Mouse (Mus musculus) embryonic facial prominence, embryonic 13.5 days (tissue): ENCODE measurements around the gene 1700017N19Rik. TPM values are rescaled to one million over a fixed set of nuclear protein-coding genes. Genes with fewer than 3 reads are reported as not detected.
"Not testable (repeated sequence)": the region's sequence is repeated elsewhere in the genome, so short reads cannot be mapped to it uniquely, and the experiment has no call there.

Source experiments
- ATAC-seq: fragments of 200-750 bp; cut with Nextera tagmentation; 2 replicates; pipeline ENCODE4 v1.8.0; 2017; ENCODE audit warnings: low read depth; ENCODE audit not compliant: insufficient number of reproducible peaks, insufficient read depth, low FRiP score, low TSS enrichment
- H3K27ac ChIP-seq: fragments of 300-500 bp; sonication (generic); 2 replicates; pipeline ENCODE4 v1.5.1; 2015; ENCODE audit warnings: moderate library complexity, mild to moderate bottlenecking, inconsistent platforms
- H3K27me3 ChIP-seq: fragments of 300-500 bp; sonication (generic); 2 replicates; pipeline ENCODE4 v1.6.1; 2015; ENCODE audit warnings: mild to moderate bottlenecking, inconsistent platforms
- H3K36me3 ChIP-seq: fragments of 300-500 bp; sonication (generic); 2 replicates; pipeline ENCODE4 v1.6.1; 2015; ENCODE audit warnings: mild to moderate bottlenecking, inconsistent platforms
- H3K4me1 ChIP-seq: fragments of 300-500 bp; sonication (generic); 2 replicates; pipeline ENCODE4 v1.6.1; 2015; ENCODE audit warnings: inconsistent platforms
- H3K4me2 ChIP-seq: fragments of 300-500 bp; sonication (generic); 2 replicates; pipeline ENCODE4 v1.6.1; 2015; ENCODE audit warnings: moderate library complexity, mild to moderate bottlenecking, inconsistent platforms
- H3K4me3 ChIP-seq: fragments of 300-500 bp; sonication (generic); 2 replicates; pipeline ENCODE4 v1.5.1; 2015; ENCODE audit warnings: mild to moderate bottlenecking, inconsistent platforms
- H3K9ac ChIP-seq: fragments of 300-500 bp; sonication (generic); 2 replicates; pipeline ENCODE4 v1.6.1; 2015; ENCODE audit warnings: mild to moderate bottlenecking, inconsistent platforms
- H3K9me3 ChIP-seq: fragments of 300-500 bp; sonication (generic); 2 replicates; pipeline ENCODE4 v1.6.1; 2016; ENCODE audit warnings: inconsistent platforms
- WGBS: fragments of 180-500 bp; shearing (Covaris S2); methylation state at CpG from one replicate; pipeline ENCODE4 v1.1.7; 2015; ENCODE audit warnings: mixed read lengths; 5-methylcytosine and 5-hydroxymethylcytosine counted together
- polyA plus RNA-seq: library from polyadenylated mRNA; unstranded; fragments of >200 nt; fragmentation: Nextera tagmentation; extraction: Ambion mirVana; gene quantifications from 2 replicates; pipeline ENCODE4 v1.2.1, GENCODE M21; 2015

Gene 1700017N19Rik
- polyA plus RNA-seq: not detected in 2 replicates

DNA sequence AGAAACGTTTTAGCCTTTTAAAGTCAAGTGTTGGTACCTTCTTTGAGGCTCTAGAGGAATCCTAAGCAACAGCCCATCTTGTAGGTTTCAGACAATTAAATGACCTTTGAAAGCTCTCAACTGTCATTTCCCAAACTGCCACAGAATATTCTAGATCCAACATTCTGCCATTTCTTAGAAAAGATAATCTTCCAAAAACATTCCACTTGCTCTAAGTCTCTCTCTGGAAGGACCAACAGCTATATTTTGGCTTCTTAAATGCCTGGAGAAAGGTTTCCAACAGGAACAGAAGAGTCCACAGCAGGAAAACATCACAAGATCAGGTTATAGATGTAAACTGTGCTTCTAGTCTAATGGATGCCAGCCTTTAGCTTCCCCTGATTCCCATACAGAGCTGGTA lies at the start of gene 1700017N19Rik, which contains the start of gene 4930430F08Rik:
Gene 1700017N19Rik, plus strand, starts transcription at position 162 of the 400 bp plus-strand sequence.
Gene 4930430F08Rik, minus strand, starts transcription at position 101 of the 400 bp plus-strand sequence.
- Histone ChIP-seq H3K4me3 (peak within 1 kb of the TSS; percentile 72), H3K9me3 (no peaks in the 10 kb centered on the region), H3K4me2 (peak within 1 kb of the TSS; percentile 68), H3K36me3 (no peaks in the 10 kb centered on the region; the same call in 1 of the 2 replicates), H3K9ac (no peak within 1 kb of the TSS), H3K27me3 (no peaks in the 10 kb centered on the region), H3K4me1 (peaks cover 2% of the 10 kb centered on the region; the same call in 1 of the 2 replicates), H3K27ac (no peak within 1 kb of the TSS)
- WGBS: 79% methylated on average over 1 of the region's 1 CpGs
- no peak for ATAC-seq

DNA sequence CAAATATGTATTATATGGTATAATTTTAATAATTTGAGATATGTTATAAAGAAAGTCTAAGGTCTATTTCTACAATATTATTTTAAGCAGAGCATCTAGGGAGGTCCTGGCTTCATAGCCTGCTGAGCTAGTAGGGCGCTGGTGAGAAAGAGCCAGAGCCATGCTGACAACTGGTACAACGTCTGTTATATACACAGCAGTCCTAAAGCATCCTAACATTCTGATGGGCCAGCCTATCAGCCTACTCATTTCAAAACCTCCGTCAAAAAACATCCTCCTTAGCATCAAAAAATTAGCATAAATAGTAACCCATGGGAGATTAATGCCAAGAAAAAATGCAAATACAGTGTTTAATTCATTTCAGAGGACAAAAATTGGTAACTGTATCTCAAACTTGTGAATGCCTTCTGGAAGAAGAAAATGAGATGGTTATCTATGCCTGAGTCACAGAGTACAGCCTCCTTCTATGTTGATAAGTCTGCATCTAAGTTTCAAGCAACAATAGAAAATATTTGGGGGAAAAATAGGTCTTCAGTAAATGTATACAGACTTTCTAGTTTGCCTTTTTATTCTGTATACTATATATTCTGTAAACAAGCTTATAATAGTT lies 33.6 kb upstream of the 1700017N19Rik start:
- no peak overlapping the region for H3K4me3 ChIP-seq
- no peak overlapping the region for H3K9ac ChIP-seq
- no peak overlapping the region for H3K27ac ChIP-seq
- peaks cover 15% of the 10 kb centered on the region for H3K36me3 ChIP-seq
- H3K9me3 ChIP-seq: no peaks in the 10 kb centered on the region
- WGBS: 82% methylated on average over 3 of the region's 3 CpGs
- no peak for ATAC-seq
- no peaks in the 10 kb centered on the region for H3K27me3 ChIP-seq
- no peak overlapping the region for H3K4me2 ChIP-seq
- no peaks in the 10 kb centered on the region for H3K4me1 ChIP-seq

DNA sequence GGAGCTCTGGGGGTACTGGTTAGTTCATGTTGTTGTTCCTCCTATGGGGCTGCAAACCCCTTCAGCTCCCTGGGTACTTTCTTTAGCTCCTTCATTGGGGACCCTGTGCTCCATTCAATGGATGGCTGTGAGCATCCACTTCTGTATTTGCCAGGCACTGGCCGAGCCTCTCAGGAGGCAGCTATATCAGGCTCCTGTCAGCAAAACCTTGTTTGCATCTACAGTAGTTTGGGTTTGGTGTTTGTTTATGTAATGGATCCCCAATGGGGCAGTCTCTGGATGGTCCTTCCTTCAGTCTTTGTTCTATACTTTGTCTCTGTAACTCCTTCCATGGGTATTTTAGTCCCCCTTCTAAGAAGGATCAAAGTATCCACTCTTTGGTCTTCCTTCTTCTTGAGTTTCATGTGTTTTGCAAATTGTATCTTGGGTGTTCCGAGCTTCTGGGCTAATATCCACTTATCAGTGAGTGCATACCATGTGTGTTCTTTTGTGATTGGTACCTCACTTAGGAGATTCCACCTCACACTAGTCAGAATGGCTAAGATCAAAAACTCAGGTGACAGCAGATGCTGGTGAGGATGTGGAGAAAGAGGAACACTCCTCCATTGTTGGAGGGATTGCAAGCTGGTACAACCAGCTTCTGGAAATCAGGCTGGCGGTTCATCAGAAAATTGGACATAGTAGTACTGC lies 29.9 kb upstream of the 1700017N19Rik start:
- peaks cover 27% of the 10 kb centered on the region for H3K36me3 ChIP-seq
- H3K27me3 ChIP-seq, ATAC-seq, H3K9ac ChIP-seq, H3K4me1 ChIP-seq, H3K4me3 ChIP-seq, H3K9me3 ChIP-seq, H3K27ac ChIP-seq, H3K4me2 ChIP-seq: not testable (repeated sequence)
- WGBS: 91% methylated on average over 3 of the region's 3 CpGs

DNA sequence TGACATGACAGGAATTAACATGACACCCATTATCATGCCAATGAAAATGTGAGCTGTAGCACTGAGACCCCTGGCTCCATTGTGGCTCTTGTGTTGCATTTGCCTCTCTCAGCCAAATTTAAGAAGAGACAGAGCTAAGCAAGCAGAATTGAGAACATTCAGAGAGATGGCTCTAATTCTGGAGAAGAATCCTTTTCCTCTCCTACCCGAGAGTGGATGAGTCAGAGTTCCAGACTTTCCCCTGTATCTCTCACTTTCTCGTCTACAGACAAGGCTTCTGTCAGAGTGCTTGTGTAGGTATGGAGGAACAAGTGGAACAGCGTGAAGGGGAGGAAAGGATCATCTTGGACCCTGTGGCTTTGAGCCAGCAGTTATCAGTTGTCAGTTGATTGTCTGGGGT lies 26.2 kb upstream of the 1700017N19Rik start:
- H3K36me3 ChIP-seq: peaks cover 33% of the 10 kb centered on the region
- no peak overlapping the region for H3K4me3 ChIP-seq
- WGBS: 86% methylated on average over 3 of the region's 3 CpGs
- H3K4me1 ChIP-seq: no peaks in the 10 kb centered on the region
- ATAC-seq: no peak
- H3K4me2 ChIP-seq: no peak overlapping the region
- H3K27ac ChIP-seq: no peak overlapping the region
- H3K27me3 ChIP-seq: no peaks in the 10 kb centered on the region
- no peak overlapping the region for H3K9ac ChIP-seq
- no peaks in the 10 kb centered on the region for H3K9me3 ChIP-seq

DNA sequence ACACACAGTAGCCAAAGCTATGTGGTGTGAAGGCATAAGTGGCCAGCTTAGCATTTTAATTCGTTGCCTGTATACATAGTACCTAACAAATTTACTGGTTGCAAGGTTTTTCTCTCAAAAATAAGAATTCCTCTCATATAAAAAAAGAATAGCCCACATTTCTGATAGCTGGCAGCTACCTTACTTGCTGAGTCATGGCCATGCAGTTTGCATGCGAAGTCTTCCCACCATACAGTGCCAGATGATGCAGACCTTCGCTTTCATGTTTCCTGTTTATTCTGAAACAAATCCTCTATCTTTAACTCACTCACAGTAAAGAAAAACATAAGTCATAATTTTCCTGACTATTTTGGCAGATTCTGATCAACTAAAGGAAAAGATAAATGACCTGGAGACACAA lies 18.6 kb upstream of the 1700017N19Rik start:
- no peaks in the 10 kb centered on the region for H3K27me3 ChIP-seq
- no peak overlapping the region for H3K4me2 ChIP-seq
- H3K36me3 ChIP-seq: peaks cover 38% of the 10 kb centered on the region
- ATAC-seq: no peak
- H3K9ac ChIP-seq: no peak overlapping the region
- H3K27ac ChIP-seq: no peak overlapping the region
- no peak overlapping the region for H3K4me3 ChIP-seq
- WGBS: 93% methylated on average over 3 of the region's 3 CpGs
- no peaks in the 10 kb centered on the region for H3K4me1 ChIP-seq
- no peaks in the 10 kb centered on the region for H3K9me3 ChIP-seq

DNA sequence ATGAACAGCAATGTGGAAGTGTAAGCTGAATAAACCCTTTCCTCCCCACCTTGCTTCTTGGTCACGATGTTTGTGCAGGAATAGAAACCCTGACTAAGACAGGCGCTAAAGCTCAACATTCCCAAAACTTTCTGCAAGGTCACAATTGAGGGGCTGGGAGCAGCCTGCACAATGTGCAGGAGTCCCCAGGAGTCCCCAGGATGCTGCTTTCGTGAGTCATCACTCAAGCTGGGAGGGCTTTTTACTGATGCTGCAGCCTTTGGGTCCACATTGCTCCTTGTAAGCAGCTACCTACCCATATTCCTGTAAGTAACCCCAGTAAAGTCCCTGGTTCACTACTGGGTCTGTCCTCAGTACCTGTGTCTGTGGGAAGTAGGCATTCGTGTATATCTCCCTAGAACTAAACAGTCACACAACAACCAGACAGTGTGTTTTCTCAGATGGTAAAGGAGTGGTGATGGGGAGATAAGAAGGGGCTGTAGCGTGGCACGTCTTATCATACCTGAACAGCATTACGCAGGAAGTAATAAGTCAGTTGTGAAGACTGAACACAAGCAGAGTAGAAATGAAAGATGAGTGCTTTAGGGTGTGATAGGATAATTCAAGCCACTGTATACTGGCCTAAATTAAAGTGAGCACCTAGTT lies 15.7 kb upstream of the 1700017N19Rik start:
- ATAC-seq: no peak
- Histone ChIP-seq H3K36me3 (peaks cover 38% of the 10 kb centered on the region), H3K4me1 (no peaks in the 10 kb centered on the region), H3K9ac (no peak overlapping the region), H3K9me3 (no peaks in the 10 kb centered on the region), H3K27me3 (no peaks in the 10 kb centered on the region), H3K4me2 (no peak overlapping the region), H3K4me3 (no peak overlapping the region), H3K27ac (no peak overlapping the region)
- WGBS: 93% methylated on average over 7 of the region's 7 CpGs

DNA sequence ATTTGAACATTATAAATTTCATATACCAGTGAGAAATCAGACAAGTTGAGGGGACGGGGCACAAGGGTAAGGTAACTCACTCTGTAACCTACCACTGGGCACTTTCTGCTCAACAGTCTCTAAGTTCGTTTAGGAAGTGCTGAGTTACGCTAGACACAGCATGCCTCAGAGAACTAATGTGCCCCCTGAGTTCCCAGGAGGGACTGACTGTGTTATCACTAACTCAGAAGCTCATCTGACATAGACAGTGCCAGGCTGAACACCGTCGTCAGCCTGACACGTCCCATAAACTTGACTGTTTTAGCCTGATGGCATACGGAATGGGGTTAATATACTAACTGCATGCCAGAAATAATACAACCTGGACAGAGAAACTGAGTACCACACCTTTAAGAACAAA lies 15.0 kb upstream of the 1700017N19Rik start:
- Histone ChIP-seq H3K9me3 (no peaks in the 10 kb centered on the region), H3K27me3 (no peaks in the 10 kb centered on the region), H3K4me2 (no peak overlapping the region), H3K4me1 (no peaks in the 10 kb centered on the region), H3K9ac (no peak overlapping the region), H3K36me3 (peaks cover 38% of the 10 kb centered on the region), H3K4me3 (no peak overlapping the region), H3K27ac (no peak overlapping the region)
- 92% methylated on average over 7 of the region's 7 CpGs for WGBS
- ATAC-seq: no peak

DNA sequence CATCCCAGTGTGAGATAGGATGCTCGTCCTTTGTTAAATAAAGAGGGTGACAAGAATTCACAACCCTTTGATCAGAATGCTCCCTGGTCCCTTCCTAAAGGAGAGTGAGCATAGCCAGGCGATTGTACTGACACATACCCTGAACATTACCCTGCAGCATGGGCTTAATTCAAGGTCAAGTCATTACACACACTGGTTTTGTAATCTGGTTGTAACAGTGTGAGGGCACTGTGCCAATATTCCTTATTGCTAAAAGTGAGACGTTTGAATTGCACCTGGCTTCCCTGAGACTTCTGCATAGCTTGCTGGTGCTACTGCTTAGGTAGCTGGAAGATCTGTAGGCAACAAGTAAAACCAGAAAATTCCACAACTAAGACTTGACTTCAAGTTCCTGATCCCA lies 6.1 kb upstream of the 1700017N19Rik start:
- Histone ChIP-seq H3K27ac (no peak overlapping the region), H3K36me3 (peaks cover 4% of the 10 kb centered on the region), H3K4me2 (no peak overlapping the region), H3K4me1 (peaks cover 2% of the 10 kb centered on the region; the same call in 1 of the 2 replicates), H3K4me3 (no peak overlapping the region), H3K9me3 (no peaks in the 10 kb centered on the region), H3K27me3 (no peaks in the 10 kb centered on the region), H3K9ac (no peak overlapping the region)
- WGBS: 90% methylated on average over 3 of the region's 3 CpGs
- no peak for ATAC-seq

DNA sequence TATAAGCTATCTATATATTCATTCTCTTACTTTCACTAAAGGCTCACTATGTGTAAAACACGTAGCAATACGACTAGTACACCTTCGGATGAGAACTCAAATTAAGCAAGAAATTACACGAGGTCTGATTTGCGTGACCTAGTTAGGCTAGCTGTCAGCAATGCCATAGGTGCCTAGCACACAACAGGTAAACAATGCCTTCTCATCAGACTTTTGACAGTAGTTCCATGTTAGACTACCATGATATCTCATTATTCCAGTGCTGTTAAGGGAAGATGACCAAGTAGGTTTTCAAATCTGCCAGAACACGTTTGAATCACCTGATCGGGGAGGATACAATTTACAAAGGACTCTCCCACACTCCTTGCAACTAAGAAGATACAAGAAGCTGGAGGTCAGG lies 1.8 kb upstream of the 1700017N19Rik start:
- Histone ChIP-seq H3K9me3 (no peaks in the 10 kb centered on the region), H3K27me3 (no peaks in the 10 kb centered on the region), H3K4me2 (peak overlapping the region; percentile 68), H3K4me3 (peak overlapping the region; percentile 72), H3K4me1 (peaks cover 2% of the 10 kb centered on the region; the same call in 1 of the 2 replicates), H3K27ac (peak overlapping the region; percentile 78; the same call in 1 of the 2 replicates), H3K9ac (peak overlapping the region; percentile 83), H3K36me3 (peaks cover 4% of the 10 kb centered on the region)
- no peak for ATAC-seq
- 43% methylated on average over 7 of the region's 7 CpGs for WGBS

DNA sequence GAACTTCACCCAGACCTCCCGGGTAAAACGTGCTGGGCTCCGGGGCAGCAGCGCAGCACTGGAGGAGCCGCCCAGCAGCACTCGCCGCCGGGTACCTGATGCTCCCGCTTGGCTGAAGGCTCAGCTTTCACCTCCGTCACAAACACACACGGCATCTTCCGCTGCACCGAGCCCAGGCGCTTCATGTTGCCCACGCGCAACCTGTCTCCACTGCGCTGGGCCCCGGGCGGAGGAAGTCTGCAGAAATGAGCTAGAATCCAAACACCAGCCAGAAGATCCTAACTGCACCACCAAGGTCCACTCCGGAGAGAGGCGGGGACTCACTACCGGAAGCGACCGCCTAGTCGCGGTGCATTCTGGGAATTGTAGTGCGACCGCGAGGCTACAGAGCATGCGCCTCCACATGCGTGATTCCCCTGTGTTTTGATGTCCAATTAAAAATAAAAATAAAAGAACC lies 1.3 kb upstream of the 1700017N19Rik start:
- Histone ChIP-seq H3K9me3 (no peaks in the 10 kb centered on the region), H3K9ac (peak overlapping the region; percentile 83), H3K27ac (peak overlapping the region; percentile 78; the same call in 1 of the 2 replicates), H3K4me1 (peaks cover 2% of the 10 kb centered on the region; the same call in 1 of the 2 replicates), H3K27me3 (no peaks in the 10 kb centered on the region), H3K4me2 (peak overlapping the region; percentile 68), H3K4me3 (peak overlapping the region; percentile 72), H3K36me3 (peaks cover 3% of the 10 kb centered on the region)
- ATAC-seq: peak; percentile 94
- WGBS: under 1% methylated on average over 31 of the region's 31 CpGs

DNA sequence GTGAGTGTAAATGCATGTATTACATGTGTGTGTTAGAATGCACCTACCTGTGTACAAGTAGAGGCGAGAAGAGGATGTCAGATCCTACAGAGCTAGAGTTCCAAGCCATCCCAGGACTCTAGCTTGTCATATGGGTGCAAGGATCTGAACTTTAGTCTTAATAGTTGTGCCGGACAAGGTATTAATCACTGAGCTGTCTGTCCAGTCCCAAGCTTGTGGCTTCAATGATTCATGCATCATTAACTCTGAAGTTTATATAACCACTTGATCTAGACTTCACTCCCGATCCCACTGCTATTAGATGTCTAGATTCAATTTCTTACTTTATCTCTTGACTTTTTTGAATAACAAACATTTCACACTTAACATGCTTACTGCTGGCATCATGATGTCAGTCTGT lies 8.1 kb downstream of the 1700017N19Rik start:
- no peaks in the 10 kb centered on the region for H3K9me3 ChIP-seq
- H3K27me3 ChIP-seq: no peaks in the 10 kb centered on the region
- no peak overlapping the region for H3K4me2 ChIP-seq
- no peak for ATAC-seq
- H3K36me3 ChIP-seq: no peaks in the 10 kb centered on the region
- no peak overlapping the region for H3K27ac ChIP-seq
- 86% methylated on average over 3 of the region's 3 CpGs for WGBS
- no peak overlapping the region for H3K4me3 ChIP-seq
- H3K9ac ChIP-seq: no peak overlapping the region
- no peaks in the 10 kb centered on the region for H3K4me1 ChIP-seq
